Mouse (Mus musculus): ENCODE results near the gene Mgat4c. TPM values are rescaled to one million over a fixed set of nuclear protein-coding genes. Genes with fewer than 3 reads are reported as not detected.

Mgat4c gene
- 12.3 and 14.8 TPM in 2 replicates for polyA plus RNA-seq (2015; fragmentation: Nextera tagmentation; extraction: Ambion mirVana)

DNA sequence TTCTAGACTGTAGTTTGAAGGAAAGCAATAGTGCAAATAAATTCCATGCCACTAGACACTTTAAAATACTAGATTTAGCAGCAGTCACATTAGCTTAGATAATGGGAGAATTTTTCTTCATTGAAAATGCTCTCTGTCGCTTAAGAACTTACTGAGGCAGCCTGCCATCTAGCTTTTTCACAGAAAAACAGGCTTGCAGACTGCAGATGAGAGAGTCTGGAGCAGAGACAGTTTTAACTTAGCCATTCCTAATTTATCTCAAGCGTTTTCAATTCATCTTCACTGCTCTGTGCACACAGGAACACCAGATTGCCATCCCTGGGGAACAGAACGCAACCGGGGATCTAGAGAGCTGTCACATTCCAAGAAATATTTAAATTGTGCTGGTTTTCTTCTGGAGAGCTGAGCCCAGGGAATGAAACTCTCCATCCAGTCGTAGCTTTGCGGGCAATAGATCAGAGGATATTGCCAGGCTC is at the start of gene Mgat4c:
Gene Mgat4c (plus strand): TSS at position 51 of the 476 bp plus-strand sequence.
- no peaks in the 10 kb centered on the region for H3K27me3 ChIP-seq (replicated peaks)
- H3K9ac ChIP-seq: no peak within 1 kb of the TSS
- WGBS: 45% methylated on average over 6 of the region's 6 CpGs
- H3K9me3 ChIP-seq: no peaks in the 10 kb centered on the region
- ATAC-seq: no peak
- H3K4me3 ChIP-seq (replicated peaks): no peak within 1 kb of the TSS
- no peaks in the 10 kb centered on the region for H3K4me1 ChIP-seq (replicated peaks)
- H3K27ac ChIP-seq: no peak within 1 kb of the TSS
- H3K36me3 ChIP-seq: no peaks in the 10 kb centered on the region
- H3K4me2 ChIP-seq (replicated peaks): no peak within 1 kb of the TSS

DNA sequence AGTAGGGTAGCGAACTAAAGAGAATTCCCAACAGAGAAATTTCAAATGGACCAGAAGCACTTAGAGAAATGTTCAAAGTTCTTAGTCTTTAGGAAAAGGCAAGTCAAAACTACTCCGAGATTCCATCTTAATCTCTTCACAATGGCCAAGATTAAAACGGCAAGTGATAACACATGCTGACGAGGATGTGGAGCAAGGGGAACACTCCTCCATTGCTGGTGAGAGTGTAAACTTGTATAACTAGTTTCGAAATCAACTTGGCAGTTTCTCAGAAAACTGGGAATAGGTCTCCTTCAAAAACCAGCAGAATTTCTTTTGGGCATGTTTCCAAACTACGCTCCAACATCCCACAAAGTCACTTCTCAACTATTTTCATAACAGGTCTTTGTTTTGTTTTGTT is 46.0 kb upstream of the Mgat4c start:
- no peaks in the 10 kb centered on the region for H3K36me3 ChIP-seq
- no peak overlapping the region for H3K9ac ChIP-seq
- H3K4me1 ChIP-seq (replicated peaks): no peaks in the 10 kb centered on the region
- no peak overlapping the region for H3K4me2 ChIP-seq (replicated peaks)
- no peak overlapping the region for H3K27ac ChIP-seq
- no peak for ATAC-seq
- no peak overlapping the region for H3K4me3 ChIP-seq (replicated peaks)
- WGBS: 82% methylated on average over 6 of the region's 6 CpGs
- no peaks in the 10 kb centered on the region for H3K27me3 ChIP-seq (replicated peaks)
- no peaks in the 10 kb centered on the region for H3K9me3 ChIP-seq

- Histone ChIP-seq H3K27ac (no peak overlapping the region), H3K4me2 (replicated peaks) (no peak overlapping the region), H3K4me1 (replicated peaks) (no peaks in the 10 kb centered on the region), H3K27me3 (replicated peaks) (no peaks in the 10 kb centered on the region), H3K36me3 (no peaks in the 10 kb centered on the region), H3K4me3 (replicated peaks) (no peak overlapping the region), H3K9ac (no peak overlapping the region), H3K9me3 (no peaks in the 10 kb centered on the region)
- no peak for ATAC-seq
- WGBS: 88% methylated on average over 2 of the region's 2 CpGs
These were observed 40.2 kb upstream of the Mgat4c start for GRCm38 (mm10) chr10:101641048-101641447.

GRCm38 (mm10) chr10:101681914-101682313 is 627 bp downstream of the Mgat4c start:
- Histone ChIP-seq H3K27me3 (replicated peaks) (no peaks in the 10 kb centered on the region), H3K36me3 (no peaks in the 10 kb centered on the region), H3K9me3 (no peaks in the 10 kb centered on the region), H3K4me3 (replicated peaks) (no peak overlapping the region), H3K4me1 (replicated peaks) (no peaks in the 10 kb centered on the region), H3K27ac (no peak overlapping the region), H3K4me2 (replicated peaks) (no peak overlapping the region), H3K9ac (no peak overlapping the region)
- WGBS: 62% methylated on average over 5 of the region's 5 CpGs
- ATAC-seq: no peak

DNA sequence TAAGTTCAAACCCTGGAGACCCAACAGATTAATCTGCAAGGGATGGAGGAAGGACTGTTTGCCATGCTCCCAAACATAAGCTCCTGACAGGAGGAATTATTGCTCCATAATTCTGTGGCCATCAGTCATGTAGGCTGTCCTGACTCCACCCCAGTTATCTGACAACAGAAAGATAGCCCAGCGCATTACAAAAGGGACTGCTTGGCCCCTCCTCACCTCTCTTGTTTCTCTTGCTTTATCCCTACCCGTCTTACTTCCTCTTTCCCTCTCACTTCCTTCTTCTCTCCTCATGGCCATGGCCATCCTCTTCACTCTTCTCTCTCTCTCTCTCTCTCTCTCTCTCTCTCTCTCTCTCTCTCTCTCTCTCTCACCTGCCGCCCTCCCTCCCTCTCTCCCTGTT is 80.5 kb downstream of the Mgat4c start:
- Histone ChIP-seq H3K9me3 (no peaks in the 10 kb centered on the region), H3K4me2 (replicated peaks) (no peak overlapping the region), H3K4me1 (replicated peaks) (no peaks in the 10 kb centered on the region), H3K27ac (no peak overlapping the region), H3K27me3 (replicated peaks) (no peaks in the 10 kb centered on the region), H3K9ac (no peak overlapping the region), H3K36me3 (no peaks in the 10 kb centered on the region), H3K4me3 (replicated peaks) (no peak overlapping the region)
- WGBS: 73% methylated on average over 3 of the region's 3 CpGs
- no peak for ATAC-seq

GRCm38 (mm10) chr10:101770688-101771087 is 89.4 kb downstream of the Mgat4c start:
- Histone ChIP-seq H3K27ac (no peak overlapping the region), H3K9me3 (no peaks in the 10 kb centered on the region), H3K27me3 (replicated peaks) (no peaks in the 10 kb centered on the region), H3K4me2 (replicated peaks) (no peak overlapping the region), H3K9ac (no peak overlapping the region), H3K4me1 (replicated peaks) (no peaks in the 10 kb centered on the region), H3K4me3 (replicated peaks) (no peak overlapping the region), H3K36me3 (no peaks in the 10 kb centered on the region)
- no peak for ATAC-seq
- 89% methylated on average over 1 of the region's 1 CpGs for WGBS

DNA sequence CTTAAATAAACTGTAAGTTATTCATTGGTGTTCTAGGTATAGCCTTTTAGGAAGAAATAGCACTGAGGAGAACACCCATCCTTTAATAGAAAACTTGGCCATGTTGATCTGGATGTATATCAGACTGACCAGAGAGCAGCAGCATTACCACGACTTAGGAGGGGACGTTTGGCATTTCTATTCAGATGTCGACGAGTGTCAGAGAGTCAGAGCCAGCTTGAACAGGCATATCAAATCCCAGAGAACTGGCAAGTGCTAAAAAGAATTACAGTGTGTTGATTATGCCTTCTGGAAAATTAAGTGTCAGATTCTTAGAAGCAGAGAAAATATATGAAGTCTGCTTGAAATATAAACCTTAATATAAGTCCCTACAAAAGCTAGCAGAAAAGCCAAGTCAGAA is 89.9 kb downstream of the Mgat4c start:
- 73% methylated on average over 4 of the region's 4 CpGs for WGBS
- H3K9ac ChIP-seq: no peak overlapping the region
- no peak overlapping the region for H3K27ac ChIP-seq
- H3K4me1 ChIP-seq (replicated peaks): no peaks in the 10 kb centered on the region
- no peak overlapping the region for H3K4me2 ChIP-seq (replicated peaks)
- H3K27me3 ChIP-seq (replicated peaks): no peaks in the 10 kb centered on the region
- no peaks in the 10 kb centered on the region for H3K9me3 ChIP-seq
- no peaks in the 10 kb centered on the region for H3K36me3 ChIP-seq
- H3K4me3 ChIP-seq (replicated peaks): no peak overlapping the region
- ATAC-seq: no peak

- no peak for ATAC-seq
- Histone ChIP-seq H3K36me3 (no peaks in the 10 kb centered on the region), H3K9ac (no peak overlapping the region), H3K4me2 (replicated peaks) (no peak overlapping the region), H3K27me3 (replicated peaks) (no peaks in the 10 kb centered on the region), H3K4me1 (replicated peaks) (no peaks in the 10 kb centered on the region), H3K9me3 (no peaks in the 10 kb centered on the region), H3K4me3 (replicated peaks) (no peak overlapping the region), H3K27ac (no peak overlapping the region)
- WGBS: 61% methylated on average over 3 of the region's 3 CpGs
These were observed 102.0 kb downstream of the Mgat4c start for GRCm38 (mm10) chr10:101783161-101783744.

DNA sequence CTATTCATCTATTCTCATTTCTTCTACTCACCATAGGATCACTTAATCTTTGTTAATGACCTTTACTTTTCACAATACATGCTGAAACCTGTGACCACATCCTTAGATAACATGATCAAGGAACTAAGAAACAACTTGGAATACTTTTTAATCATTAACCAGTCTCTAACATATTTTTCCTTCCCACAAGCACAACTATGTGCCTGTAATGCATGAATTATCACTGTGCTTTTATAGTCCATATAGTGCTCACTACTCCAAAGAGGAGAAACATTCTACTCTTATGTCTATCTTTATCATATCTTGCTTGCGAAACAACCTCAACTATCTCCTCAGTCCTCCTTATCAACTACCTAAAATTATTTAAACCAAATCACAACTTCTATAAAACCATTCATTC is 114.2 kb downstream of the Mgat4c start:
- 78% methylated on average over 1 of the region's 1 CpGs for WGBS
- peak; percentile 81 for ATAC-seq

DNA sequence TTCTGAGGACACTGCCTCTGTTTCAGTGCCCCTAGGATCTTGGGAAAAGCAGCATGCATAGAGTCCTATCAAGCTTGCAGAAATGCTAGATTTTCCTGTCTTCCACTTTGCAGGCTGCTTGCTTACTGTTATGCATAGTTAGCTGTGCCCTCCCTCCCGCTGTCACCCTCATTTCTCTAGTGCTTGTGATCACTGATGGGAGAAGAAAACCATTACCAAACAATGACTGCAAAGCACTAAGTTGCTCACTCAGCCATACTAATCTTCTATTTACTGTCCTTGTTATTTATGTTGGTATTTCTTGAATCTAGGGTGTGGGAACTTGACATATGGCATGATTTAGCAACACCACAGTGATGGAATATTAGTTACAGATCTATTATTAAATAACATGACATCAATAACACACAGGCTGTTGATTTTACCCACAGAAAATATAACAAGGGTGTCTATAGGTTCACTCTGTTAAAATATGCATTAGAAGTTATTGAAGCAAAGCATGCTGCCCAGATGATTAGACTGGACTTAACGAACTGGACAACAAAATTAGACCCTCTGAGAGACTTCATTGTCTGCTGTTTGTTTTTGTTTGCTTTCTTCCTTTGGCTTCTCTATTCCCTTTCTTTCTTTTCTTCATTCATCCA is 117.7 kb downstream of the Mgat4c start:
- ATAC-seq: no peak
- no peak overlapping the region for H3K9ac ChIP-seq
- no peak overlapping the region for H3K4me2 ChIP-seq (replicated peaks)

More for the DNA sequence above, 114.2 kb downstream of the Mgat4c start:
- Histone ChIP-seq H3K27me3 (replicated peaks) (no peaks in the 10 kb centered on the region), H3K27ac (no peak overlapping the region), H3K9ac (no peak overlapping the region), H3K4me2 (replicated peaks) (no peak overlapping the region), H3K4me1 (replicated peaks) (no peaks in the 10 kb centered on the region), H3K36me3 (no peaks in the 10 kb centered on the region), H3K4me3 (replicated peaks) (no peak overlapping the region), H3K9me3 (no peaks in the 10 kb centered on the region)

DNA sequence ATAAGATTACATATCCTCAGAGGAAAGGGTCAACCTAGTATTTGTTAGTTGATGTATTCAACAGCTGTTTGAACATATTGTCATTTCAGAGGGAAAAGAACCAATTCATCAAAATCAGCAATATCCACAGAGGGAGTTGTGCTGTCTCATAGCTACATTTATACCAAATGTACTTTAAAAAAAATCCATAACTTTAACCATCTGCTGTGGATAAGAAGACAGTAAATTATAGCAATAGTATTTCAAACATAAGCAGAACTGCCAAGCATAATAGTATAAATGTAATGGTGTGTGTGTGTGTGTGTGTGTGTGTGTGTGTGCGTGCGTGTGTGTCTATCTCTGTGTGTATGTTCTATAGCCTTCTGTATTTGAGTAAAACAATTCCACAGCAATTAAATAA is 127.5 kb downstream of the Mgat4c start:
- Histone ChIP-seq H3K4me2 (replicated peaks) (no peak overlapping the region), H3K9me3 (no peaks in the 10 kb centered on the region), H3K4me1 (replicated peaks) (no peaks in the 10 kb centered on the region), H3K9ac (no peak overlapping the region), H3K4me3 (replicated peaks) (no peak overlapping the region), H3K27me3 (replicated peaks) (no peaks in the 10 kb centered on the region), H3K27ac (no peak overlapping the region), H3K36me3 (no peaks in the 10 kb centered on the region)
- ATAC-seq: no peak
- 97% methylated on average over 2 of the region's 2 CpGs for WGBS

More for the DNA sequence above, 117.7 kb downstream of the Mgat4c start:
- 66% methylated on average over 2 of the region's 2 CpGs for WGBS
- Histone ChIP-seq H3K4me1 (replicated peaks) (no peaks in the 10 kb centered on the region), H3K9me3 (no peaks in the 10 kb centered on the region), H3K4me3 (replicated peaks) (no peak overlapping the region), H3K27me3 (replicated peaks) (no peaks in the 10 kb centered on the region), H3K27ac (no peak overlapping the region), H3K36me3 (no peaks in the 10 kb centered on the region)

DNA sequence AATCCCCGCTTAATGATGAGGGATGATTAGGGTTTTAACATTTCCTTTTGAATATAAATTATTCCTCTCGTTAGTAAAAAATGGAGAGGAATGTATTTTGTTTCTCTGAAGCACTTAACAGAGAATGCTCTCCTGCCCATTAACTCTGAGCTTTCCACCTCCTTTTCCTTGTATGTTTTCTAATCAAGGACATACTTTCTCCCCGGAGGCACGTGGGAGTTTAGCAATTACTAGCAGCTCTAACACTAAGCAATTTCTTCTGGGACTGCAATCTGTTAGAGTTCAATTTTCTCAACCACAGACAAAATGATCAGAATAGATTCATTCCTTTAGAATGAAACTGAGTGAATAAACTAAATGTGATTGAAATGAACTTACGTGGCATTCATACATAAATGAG is 135.6 kb downstream of the Mgat4c start:
- no peak overlapping the region for H3K27ac ChIP-seq
- H3K27me3 ChIP-seq (replicated peaks): no peaks in the 10 kb centered on the region
- no peak overlapping the region for H3K4me3 ChIP-seq (replicated peaks)
- ATAC-seq: no peak
- H3K4me2 ChIP-seq (replicated peaks): no peak overlapping the region
- H3K36me3 ChIP-seq: no peaks in the 10 kb centered on the region
- H3K9me3 ChIP-seq: no peaks in the 10 kb centered on the region
- 86% methylated on average over 5 of the region's 5 CpGs for WGBS
- H3K4me1 ChIP-seq (replicated peaks): no peaks in the 10 kb centered on the region
- no peak overlapping the region for H3K9ac ChIP-seq

DNA sequence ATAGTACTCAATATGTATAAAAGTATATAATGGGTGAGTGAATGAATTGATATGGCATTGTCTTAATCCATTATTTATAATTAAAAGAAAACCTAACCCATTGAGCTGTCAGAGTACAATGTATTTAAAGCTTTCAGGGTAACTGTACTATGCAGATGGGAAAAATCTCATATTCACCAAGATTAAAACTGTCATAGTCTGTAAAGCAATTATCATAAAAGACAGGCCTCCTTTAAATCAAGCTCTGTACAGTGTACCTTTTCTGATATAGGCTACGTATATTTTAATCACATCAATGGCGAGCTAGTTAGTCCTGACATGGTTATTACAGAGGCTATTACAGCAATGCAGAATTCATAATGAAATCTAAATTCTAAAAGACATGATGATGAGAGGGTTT is 146.7 kb downstream of the Mgat4c start:
- H3K36me3 ChIP-seq: no peaks in the 10 kb centered on the region
- WGBS: 92% methylated on average over 2 of the region's 2 CpGs
- H3K4me1 ChIP-seq (replicated peaks): no peaks in the 10 kb centered on the region

More for the DNA sequence above, 146.7 kb downstream of the Mgat4c start:
- Histone ChIP-seq H3K27ac (no peak overlapping the region), H3K27me3 (replicated peaks) (no peaks in the 10 kb centered on the region), H3K9ac (no peak overlapping the region), H3K4me3 (replicated peaks) (no peak overlapping the region), H3K9me3 (no peaks in the 10 kb centered on the region), H3K4me2 (replicated peaks) (no peak overlapping the region)
- no peak for ATAC-seq
